Mouse (Mus musculus) subcutaneous adipose tissue, adult 2 months (tissue): ENCODE results near the gene Olfr1441. TPM values are rescaled to one million over a fixed set of nuclear protein-coding genes. Genes with fewer than 3 reads are reported as not detected.

ENCODE experiments used
- polyA plus RNA-seq: library from polyadenylated mRNA; depleted of rRNA; stranded (reverse); fragments of >200 nt; gene quantifications from 2 replicates; pipeline ENCODE4 v1.2.3, GENCODE M21; 2012; ENCODE audit warnings: low replicate concordance; rRNA removed

The Olfr1441 gene
- not detected in 2 replicates for polyA plus RNA-seq

DNA sequence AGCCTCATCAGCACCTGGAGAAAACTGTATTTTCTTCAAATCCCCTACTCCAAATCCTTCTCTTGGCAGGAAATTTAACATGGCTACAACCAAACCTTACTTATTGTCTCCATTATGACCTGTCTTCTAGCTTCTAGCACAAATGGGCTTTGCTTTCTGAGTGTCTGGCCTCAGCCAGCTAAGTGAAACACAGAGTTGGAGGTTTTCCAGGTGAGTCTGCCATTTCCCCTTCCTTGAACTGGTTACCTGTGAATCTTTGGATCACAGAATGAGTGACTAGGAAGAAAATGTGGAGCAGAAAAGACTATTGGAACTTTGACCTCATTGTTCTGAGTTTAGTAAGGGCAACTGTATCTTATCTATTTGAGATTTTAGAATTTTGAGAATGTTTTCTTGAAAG lies at the start of gene Olfr1441:
Gene Olfr1441 (plus strand): TSS at position 73 of the 400 bp plus-strand sequence.

DNA sequence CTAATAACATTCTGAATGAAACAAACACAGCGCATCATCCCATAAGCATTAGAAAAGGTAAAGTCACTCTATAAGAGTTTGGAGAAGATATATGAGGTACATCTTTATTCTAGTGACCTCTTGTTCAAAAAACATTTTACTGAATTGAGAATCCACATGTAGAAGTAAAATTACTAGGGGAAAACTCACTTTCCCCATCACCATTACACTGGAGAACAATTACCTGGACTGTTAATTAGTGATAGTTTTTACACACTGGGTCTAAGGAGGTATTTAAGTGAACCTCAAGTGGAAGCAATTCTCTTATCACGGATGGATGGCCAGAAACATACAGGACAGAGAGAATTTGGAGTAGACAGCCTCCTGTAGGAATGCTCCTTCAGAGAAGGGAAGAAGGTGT lies 30.3 kb upstream of the Olfr1441 start, which contains the start of gene Olfr1440:
Gene Olfr1440 (plus strand): TSS at position 301 of the 400 bp plus-strand sequence.

GRCm38 (mm10) chr19:12427605-12428004 lies 10.4 kb downstream of the Olfr1441 start, which contains the start of gene Pfpl:
TSS of gene Pfpl (plus strand) at chr19:12427905.

GRCm38 (mm10) chr19:12460282-12461249 lies 43.3 kb downstream of the Olfr1441 start, which contains the start of gene Mpeg1:
TSS of gene Mpeg1 (plus strand) at chr19:12460779.

Other genes starting within 250 kb of the Olfr1441 start
- not detected in 2 replicates for gene Olfr1555-ps1, start 247.3 kb upstream of the Olfr1441 start, polyA plus RNA-seq
- gene Olfr1431, start 216.8 kb upstream of the Olfr1441 start, polyA plus RNA-seq: not detected in 2 replicates
- gene Olfr1432, start 184.8 kb upstream of the Olfr1441 start, polyA plus RNA-seq: not detected in 2 replicates
- gene Olfr262, start 175.8 kb upstream of the Olfr1441 start, polyA plus RNA-seq: not detected in 2 replicates
- not detected in 2 replicates for gene Olfr235, start 156.4 kb upstream of the Olfr1441 start, polyA plus RNA-seq
- gene Olfr1434, start 137.6 kb upstream of the Olfr1441 start, polyA plus RNA-seq: not detected in 2 replicates
- not detected in 2 replicates for gene Olfr1436, start 118.3 kb upstream of the Olfr1441 start, polyA plus RNA-seq
- gene Olfr1437, start 92.3 kb upstream of the Olfr1441 start, polyA plus RNA-seq: not detected in 2 replicates
- not detected in 2 replicates for gene Olfr1438-ps1, start 81.5 kb upstream of the Olfr1441 start, polyA plus RNA-seq
- gene Olfr1440, start 30.2 kb upstream of the Olfr1441 start, polyA plus RNA-seq: not detected in 2 replicates
- gene Pfpl, start 10.5 kb downstream of the Olfr1441 start, polyA plus RNA-seq: not detected in 2 replicates
- gene Mpeg1, start 43.3 kb downstream of the Olfr1441 start, polyA plus RNA-seq: 9.0 and 31.8 TPM in 2 replicates
- 28.3 and 35.4 TPM in 2 replicates for gene Dtx4, start 84.0 kb downstream of the Olfr1441 start, polyA plus RNA-seq
- gene Fam111a, start 128.3 kb downstream of the Olfr1441 start, polyA plus RNA-seq: 2.7 and 4.5 TPM in 2 replicates
- gene Gm4952, start 182.5 kb downstream of the Olfr1441 start, polyA plus RNA-seq: 0.06 TPM in 1 of 2 replicates, not detected in the other
- gene Glyat, start 215.9 kb downstream of the Olfr1441 start, polyA plus RNA-seq: not detected in 2 replicates